Mouse (Mus musculus): ENCODE measurements around the gene Arf3. TPM values are rescaled to one million over a fixed set of nuclear protein-coding genes. Genes with fewer than 3 reads are reported as not detected.

Arf3 gene
- total RNA-seq, 2 experiments from 2014 or later = 721 to 734 TPM

DNA sequence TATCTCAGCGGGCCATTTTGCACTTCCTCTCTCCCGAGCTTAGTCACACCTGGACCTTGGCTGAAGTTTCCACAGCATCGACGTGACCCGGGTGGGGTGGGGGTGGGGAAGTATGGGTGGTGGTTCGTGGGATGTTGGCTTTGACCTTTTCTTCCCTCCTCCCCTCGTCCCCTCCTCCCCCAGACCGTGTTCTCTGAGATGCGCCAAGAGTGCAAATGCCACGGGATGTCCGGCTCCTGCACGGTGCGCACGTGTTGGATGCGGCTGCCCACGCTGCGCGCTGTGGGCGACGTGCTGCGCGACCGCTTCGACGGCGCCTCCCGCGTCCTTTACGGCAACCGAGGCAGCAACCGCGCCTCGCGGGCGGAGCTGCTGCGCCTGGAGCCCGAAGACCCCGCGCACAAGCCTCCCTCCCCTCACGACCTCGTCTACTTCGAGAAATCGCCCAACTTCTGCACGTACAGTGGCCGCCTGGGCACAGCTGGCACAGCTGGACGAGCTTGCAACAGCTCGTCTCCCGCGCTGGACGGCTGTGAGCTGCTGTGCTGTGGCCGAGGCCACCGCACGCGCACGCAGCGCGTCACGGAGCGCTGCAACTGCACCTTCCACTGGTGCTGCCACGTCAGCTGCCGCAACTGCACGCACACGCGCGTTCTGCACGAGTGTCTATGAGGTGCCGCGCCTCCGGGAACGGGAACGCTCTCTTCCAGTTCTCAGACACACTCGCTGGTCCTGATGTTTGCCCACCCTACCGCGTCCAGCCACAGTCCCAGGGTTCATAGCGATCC, 29.4 kb upstream of the Arf3 start:
- intact Hi-C loops (cut with DNase I) = no loop called here
- peak in 1 of 2 experiments; percentile 49 for DNase-seq (ENCODE audit: low spot score in 2 of 2)

- no peak for DNase-seq (ENCODE audit: low spot score in 2 of 2)
- intact Hi-C loops (cut with DNase I) = no loop called here
These were observed 28.8 kb upstream of the Arf3 start for GRCm38 (mm10) chr15:98791771-98792170.

- intact Hi-C loops (cut with DNase I) = no loop called here
- DNase-seq (ENCODE audit: low spot score in 2 of 2) = no peak
These were observed 28.2 kb upstream of the Arf3 start for GRCm38 (mm10) chr15:98791221-98791620.

GRCm38 (mm10) chr15:98790761-98791160, 27.7 kb upstream of the Arf3 start:
- no peak for DNase-seq (ENCODE audit: low spot score in 2 of 2)
- intact Hi-C loops (cut with DNase I) = no loop called here

DNA sequence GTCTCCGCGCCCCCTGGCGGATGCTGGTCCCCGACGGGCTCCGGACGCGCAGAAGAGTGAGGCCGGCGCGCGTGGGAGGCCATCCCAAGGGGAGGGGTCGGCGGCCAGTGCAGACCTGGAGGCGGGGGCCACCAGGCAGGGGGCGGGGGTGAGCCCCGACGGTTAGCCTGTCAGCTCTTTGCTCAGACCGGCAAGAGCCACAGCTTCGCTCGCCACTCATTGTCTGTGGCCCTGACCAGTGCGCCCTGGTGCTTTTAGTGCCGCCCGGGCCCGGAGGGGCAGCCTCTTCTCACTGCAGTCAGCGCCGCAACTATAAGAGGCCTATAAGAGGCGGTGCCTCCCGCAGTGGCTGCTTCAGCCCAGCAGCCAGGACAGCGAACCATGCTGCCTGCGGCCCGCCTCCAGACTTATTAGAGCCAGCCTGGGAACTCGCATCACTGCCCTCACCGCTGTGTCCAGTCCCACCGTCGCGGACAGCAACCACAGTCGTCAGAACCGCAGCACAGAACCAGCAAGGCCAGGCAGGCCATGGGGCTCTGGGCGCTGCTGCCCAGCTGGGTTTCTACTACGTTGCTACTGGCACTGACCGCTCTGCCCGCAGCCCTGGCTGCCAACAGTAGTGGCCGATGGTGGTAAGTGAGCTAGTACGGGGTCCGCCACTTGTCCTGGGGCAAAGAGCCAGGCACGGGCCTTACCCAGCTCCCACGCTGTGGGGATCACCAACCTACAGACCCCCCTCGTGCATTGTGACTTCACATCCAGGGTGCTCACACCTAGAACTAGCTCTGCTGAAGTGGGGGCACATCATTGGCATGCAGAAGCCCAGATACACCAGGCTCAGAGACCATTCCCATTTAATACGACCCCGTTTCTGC, 26.9 kb upstream of the Arf3 start, which contains the start of gene Wnt1:
Gene Wnt1 (plus strand): TSS at position 197 of the 875 bp plus-strand sequence.
- no peak for DNase-seq (ENCODE audit: low spot score in 2 of 2)
- intact Hi-C loops (cut with DNase I) = loop anchor here (5.0 kb wide), 1 partner anchor 128 kb away; the partner anchor contains the start of gene Ddx23

- intact Hi-C loops (cut with DNase I) = loop anchor here (5.0 kb wide), 1 partner anchor 127 kb away; the partner anchor contains the start of gene Ddx23
- DNase-seq (ENCODE audit: low spot score in 2 of 2) = no peak
These were observed 26.1 kb upstream of the Arf3 start for GRCm38 (mm10) chr15:98788972-98789660.

- DNase-seq (ENCODE audit: low spot score in 2 of 2) = no peak
- intact Hi-C loops (cut with DNase I) = loop anchor here (5.0 kb wide), 1 partner anchor 126 kb away; the partner anchor contains the start of gene Ddx23
These were observed 24.9 kb upstream of the Arf3 start for GRCm38 (mm10) chr15:98787930-98788329.

DNA sequence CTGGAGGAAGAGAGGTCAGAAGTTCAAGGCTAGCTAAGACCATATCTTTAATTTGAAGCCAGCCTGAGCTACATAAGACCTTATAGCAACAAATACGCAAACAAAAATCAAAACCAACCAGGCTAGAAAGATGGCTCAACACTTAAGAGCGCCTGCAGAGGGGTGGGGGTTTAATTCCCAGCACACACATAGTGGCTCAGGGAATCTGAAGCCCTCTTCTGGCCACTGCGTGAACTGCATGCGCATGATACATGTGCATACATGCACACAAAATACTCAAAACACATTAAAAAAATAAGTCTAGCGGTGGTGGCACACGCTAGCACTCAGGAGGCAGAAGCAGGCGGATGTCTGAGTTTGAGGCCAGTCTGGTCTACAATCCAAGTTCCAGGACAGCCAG, 22.7 kb upstream of the Arf3 start:
- no peak for DNase-seq (ENCODE audit: low spot score in 2 of 2)
- intact Hi-C loops (cut with DNase I) = loop anchor here (5.0 kb wide), 1 partner anchor 123 kb away; the partner anchor contains the start of gene Ddx23

GRCm38 (mm10) chr15:98781166-98781565, 18.2 kb upstream of the Arf3 start:
- intact Hi-C loops (cut with DNase I) = no loop called here
- DNase-seq (ENCODE audit: low spot score in 2 of 2) = no peak

DNA sequence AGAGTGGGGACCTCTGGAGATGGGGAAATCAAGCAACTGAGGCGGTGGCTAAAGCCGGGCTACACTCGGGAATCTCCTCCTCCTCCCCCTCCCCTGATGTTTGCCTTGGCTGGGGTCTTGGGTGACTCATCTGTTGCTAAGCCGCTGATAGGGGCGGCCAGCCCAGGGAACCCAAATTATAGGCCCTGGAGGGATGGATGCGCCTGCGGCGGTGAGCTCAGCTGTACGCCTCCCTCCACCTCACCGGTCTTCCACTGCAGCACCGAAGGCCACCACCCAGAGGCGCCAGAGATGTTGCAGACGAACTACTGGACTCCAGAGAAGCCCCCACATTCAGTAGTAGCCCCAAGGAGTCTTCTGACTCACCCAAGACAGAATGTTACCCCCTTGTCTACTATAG, 17.6 kb upstream of the Arf3 start:
- intact Hi-C loops (cut with DNase I) = no loop called here
- DNase-seq (ENCODE audit: low spot score in 2 of 2) = no peak

DNA sequence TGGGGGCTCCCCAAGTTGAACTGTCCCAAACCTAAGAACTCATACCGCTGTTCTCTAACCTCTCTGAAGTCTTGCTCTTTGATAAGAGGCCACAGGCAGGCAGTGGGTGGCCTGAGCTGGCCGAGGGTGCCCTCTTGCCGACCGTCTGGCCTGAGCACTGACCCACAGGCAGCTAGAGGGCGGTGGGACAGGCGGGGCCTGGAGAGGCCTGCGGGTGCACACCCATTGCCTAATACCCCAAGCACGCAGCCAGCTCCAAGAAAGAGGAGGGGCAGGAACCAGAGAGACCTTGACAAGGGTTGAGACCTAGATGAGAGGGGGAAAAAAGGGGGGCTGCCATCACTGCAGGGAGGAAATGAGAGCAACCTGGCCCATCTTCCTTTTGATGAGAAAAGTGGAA, 17.1 kb upstream of the Arf3 start:
- DNase-seq (ENCODE audit: low spot score in 2 of 2) = no peak
- intact Hi-C loops (cut with DNase I) = no loop called here

DNA sequence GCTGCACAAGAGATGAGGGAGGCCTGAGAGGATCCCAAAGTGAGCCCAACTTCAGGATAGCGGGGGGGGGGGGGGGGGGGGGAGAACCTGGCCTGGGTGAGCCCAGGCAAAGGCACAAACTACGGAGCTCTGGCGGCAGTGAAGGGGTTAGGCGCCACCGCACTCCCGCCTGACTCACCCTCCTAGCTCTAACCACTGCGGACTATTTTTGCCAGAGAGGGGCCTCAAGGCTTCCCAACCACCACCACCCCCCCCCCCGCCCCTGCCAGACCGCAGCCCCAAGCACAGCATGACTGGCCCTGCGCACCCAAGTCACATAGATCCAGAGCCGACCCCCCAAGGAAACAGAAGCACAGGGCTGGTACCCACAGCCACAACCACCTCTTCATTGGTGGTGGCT, 15.8 kb upstream of the Arf3 start:
- DNase-seq (ENCODE audit: low spot score in 2 of 2) = no peak
- intact Hi-C loops (cut with DNase I) = no loop called here

GRCm38 (mm10) chr15:98778191-98778770, 15.3 kb upstream of the Arf3 start:
- intact Hi-C loops (cut with DNase I) = no loop called here
- DNase-seq (ENCODE audit: low spot score in 2 of 2) = no peak

DNA sequence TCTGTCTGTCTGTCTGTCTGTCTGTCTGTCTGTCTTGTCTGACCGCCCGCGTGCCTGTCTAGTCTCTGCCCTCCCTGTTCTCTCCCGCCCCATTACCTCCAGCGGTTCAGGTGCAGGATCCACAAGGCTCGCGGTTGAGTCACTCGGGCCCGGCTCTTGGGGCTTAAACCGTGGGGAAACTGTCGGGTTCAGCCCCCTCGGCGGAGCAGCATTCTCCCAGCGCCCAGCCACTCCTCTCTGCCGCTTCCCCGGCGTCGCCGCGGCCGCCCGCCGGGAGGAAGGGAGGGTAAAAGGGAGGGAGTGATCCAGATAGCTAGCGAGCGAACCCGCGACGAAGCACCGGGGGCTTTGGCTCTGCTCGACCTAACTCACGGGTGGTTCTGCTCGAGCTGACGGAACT, 14.7 kb upstream of the Arf3 start, which contains the start of gene Wnt10b:
Gene Wnt10b (minus strand): TSS at position 389 of the 400 bp plus-strand sequence.
- intact Hi-C loops (cut with DNase I) = no loop called here
- DNase-seq (ENCODE audit: low spot score in 2 of 2) = no peak

DNA sequence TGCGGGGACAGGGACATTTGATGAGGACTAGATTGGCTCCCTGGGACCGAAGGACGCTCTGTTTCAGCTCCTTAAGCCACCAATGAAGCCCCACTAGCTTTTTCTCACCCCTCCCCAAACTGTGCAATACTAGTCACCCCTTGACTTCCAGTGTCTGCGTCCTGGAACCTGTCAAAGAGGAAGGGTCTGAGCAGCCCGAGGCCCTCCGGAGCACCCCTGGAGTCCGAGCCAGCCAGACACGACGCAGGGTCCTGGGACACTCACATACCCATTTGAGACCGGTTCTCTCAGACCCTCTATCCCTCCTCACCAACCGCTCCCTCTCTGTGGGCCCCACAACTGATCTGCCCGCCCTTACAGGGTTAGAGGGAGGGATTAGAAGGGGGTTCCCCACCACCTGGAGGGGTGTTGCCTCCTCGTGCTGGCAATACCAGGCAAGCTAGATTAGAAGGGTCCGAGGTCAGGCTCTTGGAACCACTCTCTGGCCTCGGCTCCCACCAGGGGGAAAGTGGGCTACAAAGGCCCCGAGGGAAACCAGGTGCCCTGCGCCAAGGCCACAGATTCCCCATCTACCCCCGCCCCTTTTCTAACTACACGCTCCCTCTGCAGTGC, 14.1 kb upstream of the Arf3 start:
- intact Hi-C loops (cut with DNase I) = no loop called here
- no peak for DNase-seq (ENCODE audit: low spot score in 2 of 2)

DNA sequence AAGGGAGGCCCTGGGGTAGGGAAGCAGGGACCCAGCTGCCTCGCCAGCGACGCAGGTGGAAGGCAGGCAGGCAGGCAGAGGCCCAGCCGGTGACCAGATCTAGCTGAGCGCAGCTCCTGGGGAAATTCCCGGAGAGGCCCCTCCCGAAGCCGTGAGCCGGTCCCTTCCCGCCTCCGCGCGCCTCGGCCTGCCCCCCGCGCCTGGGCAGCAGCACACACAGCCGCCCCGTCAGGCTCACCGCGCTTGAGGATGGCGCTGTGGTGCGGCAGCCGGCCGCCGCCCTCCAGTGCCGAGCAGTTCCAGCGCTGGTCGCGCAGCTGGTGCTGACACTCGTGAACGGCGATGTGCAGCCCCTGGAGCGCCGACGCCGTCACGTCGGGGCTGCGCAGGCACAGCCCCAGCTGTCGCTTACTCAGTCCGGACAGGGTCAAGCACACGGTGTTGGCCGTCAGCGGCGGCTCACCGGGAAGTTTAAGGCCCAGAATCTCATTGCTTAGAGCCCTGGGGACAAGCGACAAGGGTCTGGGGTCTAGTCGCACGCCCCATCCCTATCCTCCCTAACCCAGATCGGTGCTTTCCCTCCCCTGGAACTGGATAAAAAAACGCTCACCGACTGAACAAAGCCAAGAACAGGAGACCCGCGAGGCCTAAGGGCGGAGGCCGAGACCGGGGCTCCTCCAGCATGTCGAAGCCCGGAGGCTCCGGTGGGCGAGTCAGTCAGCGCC, 13.4 kb upstream of the Arf3 start:
- no peak for DNase-seq (ENCODE audit: low spot score in 2 of 2)
- intact Hi-C loops (cut with DNase I) = no loop called here

- intact Hi-C loops (cut with DNase I) = no loop called here
- DNase-seq (ENCODE audit: low spot score in 2 of 2) = no peak
These were observed 12.5 kb upstream of the Arf3 start for GRCm38 (mm10) chr15:98775533-98775932.

DNA sequence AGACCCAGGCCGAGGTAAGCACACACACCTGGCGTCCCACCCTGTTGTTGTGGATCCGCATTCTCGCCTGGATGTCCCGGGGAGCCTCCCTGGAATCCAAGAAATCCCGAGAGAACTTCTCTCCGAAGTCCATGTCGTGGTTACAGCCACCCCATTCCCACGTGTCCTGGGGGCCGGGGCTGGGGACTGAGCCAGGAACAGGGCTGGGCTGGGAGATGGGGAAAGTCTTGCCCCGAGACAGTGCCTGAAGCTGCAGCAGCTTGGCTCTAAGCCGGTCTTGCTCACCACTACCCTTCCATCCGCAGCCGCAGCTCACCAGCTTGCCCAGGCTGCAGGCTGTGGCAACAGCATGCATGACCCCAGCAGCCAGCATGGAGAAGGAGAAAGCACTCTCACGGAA, 11.1 kb upstream of the Arf3 start:
- intact Hi-C loops (cut with DNase I) = no loop called here
- DNase-seq (ENCODE audit: low spot score in 2 of 2) = no peak

All from left cerebral cortex, postnatal 36 days (tissue).